Mouse (Mus musculus): ENCODE measurements around the gene Tnnt1.

GRCm38 (mm10) chr7:4532005-4532729 is 16.0 kb upstream of the Tnnt1 start, which contains the start of gene Dnaaf3:
- TF ChIP-seq POLR2A (IDR thresholded peaks at IDR 0.05; ENCODE audit: borderline replicate concordance, extremely low read depth, low read depth, low read length) = no peak
- TF ChIP-seq CTCF (IDR thresholded peaks at IDR 0.05; ENCODE audit: insufficient read depth, low read length) = no peak

Data from lung, adult 2 months (tissue).